Mouse (Mus musculus) myocyte (in vitro differentiated cells): ENCODE measurements at regions not wholly inside any gene's neighbourhood (a gene's known extent, or its start where the extent isn't known, plus 50 kb on each side); places are given as distances from the start of the nearest gene placed in this dataset.

ENCODE experiments used
- H3K27me3 ChIP-seq: one replicate; pipeline ENCODE4 v1.6.1; 2011; ENCODE audit not compliant: control insufficient read depth, insufficient read depth, insufficient read length
- H3K36me3 ChIP-seq: one replicate; pipeline ENCODE4 v1.6.1; 2011; ENCODE audit not compliant: control insufficient read depth, insufficient read depth
- H3K4me2 ChIP-seq: one replicate; pipeline ENCODE4 v1.6.1; 2011; ENCODE audit warnings: low read depth, control low read depth
- H3K4me3 ChIP-seq: one replicate; pipeline ENCODE4 v1.5.1; 2011; ENCODE audit warnings: mild to moderate bottlenecking, control low read depth, moderate library complexity
- H3K79me2 ChIP-seq: one replicate; pipeline ENCODE4 v1.6.1; 2011; ENCODE audit not compliant: control insufficient read depth, insufficient read depth
- H3ac ChIP-seq: one replicate; pipeline ENCODE4 v1.6.1; 2011; ENCODE audit not compliant: control insufficient read depth, insufficient read length
- CEBPB ChIP-seq: IDR thresholded peaks from 2 replicates; pipeline ENCODE4 v1.6.1; 2011; ENCODE audit warnings: mild to moderate bottlenecking, moderate library complexity; ENCODE audit not compliant: poor library complexity, insufficient read depth, severe bottlenecking
- E2F4 ChIP-seq: IDR thresholded peaks from one replicate; pipeline ENCODE4 v1.6.1; 2011; ENCODE audit warnings: mild to moderate bottlenecking, control low read depth, moderate library complexity; ENCODE audit not compliant: insufficient read depth
- MAX ChIP-seq: IDR thresholded peaks from one replicate; pipeline ENCODE4 v1.6.1; 2011; ENCODE audit warnings: low read depth, mild to moderate bottlenecking, control low read depth
- MYOD1 ChIP-seq, 3 experiments: IDR thresholded peaks; one replicate each; pipeline ENCODE4 v1.6.1; 2011; ENCODE audit warnings: control low read depth in 2 of 3, low read depth in 2 of 3, mild to moderate bottlenecking in 2 of 3, moderate library complexity in 1 of 3; ENCODE audit not compliant: insufficient read length in 2 of 3, control insufficient read depth in 1 of 3
- MYOG ChIP-seq, 3 experiments: IDR thresholded peaks; one replicate each; pipeline ENCODE4 v1.6.1; 2011; ENCODE audit warnings: control low read depth in 2 of 3, low read depth in 2 of 3, mild to moderate bottlenecking in 2 of 3; ENCODE audit not compliant: insufficient read length in 2 of 3, control insufficient read depth in 1 of 3, insufficient read depth in 1 of 3
- POLR2A ChIP-seq: IDR thresholded peaks from one replicate; pipeline ENCODE4 v1.6.1; 2011; ENCODE audit warnings: low read depth, mild to moderate bottlenecking, control low read depth, moderate library complexity; ENCODE audit not compliant: insufficient read length
- POLR2AphosphoS2 ChIP-seq: IDR thresholded peaks from one replicate; pipeline ENCODE4 v1.6.1; 2011; ENCODE audit warnings: low read depth, control low read depth; ENCODE audit not compliant: insufficient read length
- REST ChIP-seq: IDR thresholded peaks from one replicate; pipeline ENCODE4 v1.6.1; 2011; ENCODE audit warnings: mild to moderate bottlenecking, control low read depth, moderate library complexity; ENCODE audit not compliant: insufficient read depth, insufficient read length
- SRF ChIP-seq: IDR thresholded peaks from one replicate; pipeline ENCODE4 v1.6.1; 2011; ENCODE audit warnings: low read depth; ENCODE audit not compliant: control insufficient read depth, insufficient read length
- TCF12 ChIP-seq: IDR thresholded peaks from one replicate; pipeline ENCODE4 v1.6.1; 2011; ENCODE audit warnings: mild to moderate bottlenecking, control low read depth; ENCODE audit not compliant: poor library complexity, insufficient read depth, severe bottlenecking
- TCF3 ChIP-seq: IDR thresholded peaks from one replicate; pipeline ENCODE4 v1.6.1; 2011; ENCODE audit warnings: low read depth, control low read depth; ENCODE audit not compliant: insufficient read length
- USF1 ChIP-seq: IDR thresholded peaks from one replicate; pipeline ENCODE4 v1.6.1; 2011; ENCODE audit warnings: low read depth, mild to moderate bottlenecking, control low read depth, moderate library complexity

- Histone ChIP-seq H3K4me3 (no peak overlapping the region), H3K36me3 (no peaks in the 10 kb centered on the region), H3K4me2 (no peak overlapping the region), H3K79me2 (no peaks in the 10 kb centered on the region), H3ac (no peak overlapping the region), H3K27me3 (no peaks in the 10 kb centered on the region)
- TF ChIP-seq USF1, result no peak
- TF ChIP-seq MYOD1 (IDR thresholded peaks at IDR 0.05; ENCODE audit: control insufficient read depth in 1 of 3, insufficient read length in 2 of 3, low read depth in 2 of 3), result no peak
- no peak for TF ChIP-seq REST
- TF ChIP-seq SRF, result no peak
- TF ChIP-seq MYOG (IDR thresholded peaks at IDR 0.05; ENCODE audit: control insufficient read depth in 1 of 3, insufficient read depth in 1 of 3, insufficient read length in 2 of 3, low read depth in 2 of 3), result no peak
- no peak for TF ChIP-seq POLR2A
- no peak for TF ChIP-seq MAX
- TF ChIP-seq CEBPB, result no peak
- TF ChIP-seq TCF12, result no peak
- TF ChIP-seq TCF3, result no peak
- no peak for TF ChIP-seq E2F4
- TF ChIP-seq POLR2AphosphoS2, result no peak
These were observed 119.1 kb downstream of the Vrk1 start for GRCm38 (mm10) chr12:106128944-106129724.

GRCm38 (mm10) chr12:106130071-106130676 lies 120.1 kb downstream of the Vrk1 start:
- no peaks in the 10 kb centered on the region for H3K79me2 ChIP-seq
- H3K36me3 ChIP-seq, result no peaks in the 10 kb centered on the region
- no peaks in the 10 kb centered on the region for H3K27me3 ChIP-seq
- no peak overlapping the region for H3ac ChIP-seq
- TF ChIP-seq MAX (no peak), POLR2A (no peak), USF1 (no peak), REST (no peak), TCF3 (no peak), MYOG (IDR thresholded peaks at IDR 0.05; ENCODE audit: control insufficient read depth in 1 of 3, insufficient read depth in 1 of 3, insufficient read length in 2 of 3, low read depth in 2 of 3) (no peak)
- no peak overlapping the region for H3K4me3 ChIP-seq
- H3K4me2 ChIP-seq, result no peak overlapping the region

DNA sequence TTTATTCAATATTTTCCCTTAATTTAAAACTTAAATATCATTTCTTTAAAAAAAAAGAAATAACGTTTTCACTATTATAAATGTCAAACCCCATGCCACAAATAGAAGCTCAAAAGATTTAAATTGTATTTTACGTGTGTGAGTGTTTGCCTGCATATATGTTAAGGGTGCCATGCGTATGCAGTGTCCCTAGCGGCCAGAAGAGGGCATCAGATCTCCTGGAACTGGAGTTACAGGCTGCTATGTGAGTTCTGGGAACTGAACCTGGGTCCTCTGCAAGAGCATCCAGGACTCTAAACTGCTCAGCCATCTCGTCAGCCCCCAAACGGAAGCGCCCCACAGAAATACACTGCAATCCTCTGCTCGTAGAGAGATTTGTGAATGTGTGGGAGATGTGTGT lies 122.7 kb downstream of the Vrk1 start:
- Histone ChIP-seq H3K4me2 (no peak overlapping the region), H3K79me2 (no peaks in the 10 kb centered on the region), H3K27me3 (no peaks in the 10 kb centered on the region), H3ac (no peak overlapping the region), H3K4me3 (no peak overlapping the region), H3K36me3 (no peaks in the 10 kb centered on the region)
- TF ChIP-seq CEBPB (no peak), E2F4 (no peak), USF1 (no peak), TCF3 (no peak), REST (no peak), TCF12 (no peak), MYOG (IDR thresholded peaks at IDR 0.05; ENCODE audit: control insufficient read depth in 1 of 3, insufficient read depth in 1 of 3, insufficient read length in 2 of 3, low read depth in 2 of 3) (no peak), MAX (no peak), POLR2A (no peak), MYOD1 (IDR thresholded peaks at IDR 0.05; ENCODE audit: control insufficient read depth in 1 of 3, insufficient read length in 2 of 3, low read depth in 2 of 3) (no peak), POLR2AphosphoS2 (no peak), SRF (no peak)

- no peaks in the 10 kb centered on the region for H3K27me3 ChIP-seq
- H3ac ChIP-seq, result no peak overlapping the region
- H3K4me2 ChIP-seq, result no peak overlapping the region
- H3K4me3 ChIP-seq, result no peak overlapping the region
- no peaks in the 10 kb centered on the region for H3K36me3 ChIP-seq
- TF ChIP-seq MAX (no peak), TCF3 (no peak), E2F4 (no peak), POLR2AphosphoS2 (no peak), MYOD1 (IDR thresholded peaks at IDR 0.05; ENCODE audit: control insufficient read depth in 1 of 3, insufficient read length in 2 of 3, low read depth in 2 of 3) (no peak), CEBPB (no peak)
- H3K79me2 ChIP-seq, result no peaks in the 10 kb centered on the region
These were observed 128.4 kb downstream of the Vrk1 start for GRCm38 (mm10) chr12:106138466-106138865.

DNA sequence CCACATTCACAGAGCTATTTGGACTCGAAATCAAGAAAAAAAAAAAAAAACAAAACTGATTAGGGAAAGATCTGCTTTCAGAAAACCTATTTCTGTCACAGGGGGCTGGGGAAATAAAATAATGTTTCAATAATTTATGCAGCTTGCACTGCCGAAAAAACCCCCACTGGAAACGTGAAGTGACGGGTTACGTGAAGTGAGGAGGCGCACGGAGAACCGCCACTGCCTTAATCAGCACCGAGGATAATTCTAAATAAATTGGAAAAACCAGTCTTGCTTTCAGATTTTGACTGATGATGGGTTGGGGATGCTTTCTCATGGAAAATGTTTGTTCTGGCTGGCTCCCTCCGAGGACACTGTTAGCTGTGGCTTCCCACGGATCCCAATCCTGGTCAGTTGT lies 129.5 kb downstream of the Vrk1 start:
- Histone ChIP-seq H3ac (no peak overlapping the region), H3K4me2 (no peak overlapping the region), H3K79me2 (no peaks in the 10 kb centered on the region), H3K36me3 (no peaks in the 10 kb centered on the region), H3K27me3 (no peaks in the 10 kb centered on the region), H3K4me3 (no peak overlapping the region)
- TF ChIP-seq POLR2AphosphoS2 (no peak), MYOG (IDR thresholded peaks at IDR 0.05; ENCODE audit: control insufficient read depth in 1 of 3, insufficient read depth in 1 of 3, insufficient read length in 2 of 3, low read depth in 2 of 3) (no peak), MYOD1 (IDR thresholded peaks at IDR 0.05; ENCODE audit: control insufficient read depth in 1 of 3, insufficient read length in 2 of 3, low read depth in 2 of 3) (no peak), MAX (no peak), E2F4 (no peak)
